Mouse (Mus musculus): Measurements from ENCODE around the gene Dab1.

Gene Dab1

DNA sequence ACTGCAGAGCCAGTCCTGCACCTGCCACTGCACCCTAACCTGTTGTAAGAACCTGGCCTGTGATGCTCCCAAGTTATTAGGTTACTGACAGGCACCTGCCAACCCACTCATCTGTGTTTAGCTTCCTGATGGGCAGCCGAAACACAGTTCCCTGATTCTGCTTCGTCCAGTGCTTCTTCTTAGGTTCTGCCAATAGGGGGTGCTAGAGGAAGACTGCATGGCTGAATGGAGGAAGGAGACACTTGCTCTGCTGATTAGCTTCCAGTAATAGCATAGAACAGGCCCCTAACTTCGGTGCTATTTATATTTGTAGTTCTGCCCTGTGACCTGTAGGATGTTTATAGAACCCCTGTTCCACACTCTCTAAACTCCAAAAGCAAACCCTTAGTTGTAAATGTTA, 83.0 kb downstream of the Dab1 start:
- DNase-seq: no peak

DNA sequence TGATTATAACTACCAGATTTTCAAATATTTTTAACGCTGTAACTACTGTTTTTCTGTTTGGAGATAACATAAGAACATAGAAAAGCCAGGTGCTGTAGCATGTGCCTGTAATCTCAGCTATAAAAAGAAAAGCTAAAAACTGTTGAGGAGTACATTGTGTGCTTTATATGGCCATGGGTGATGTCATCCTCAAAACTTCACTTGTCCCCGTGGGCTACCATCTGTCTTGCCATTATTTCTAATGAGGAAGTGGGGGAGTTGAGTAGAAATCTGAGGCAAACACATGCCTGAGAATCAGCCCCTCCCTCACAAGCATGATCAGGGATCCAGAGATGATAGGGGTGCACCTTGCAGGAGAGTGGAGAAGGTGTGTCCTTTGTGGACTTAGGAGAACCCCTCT, 85.3 kb downstream of the Dab1 start:
- peak; percentile 19 for DNase-seq

DNA sequence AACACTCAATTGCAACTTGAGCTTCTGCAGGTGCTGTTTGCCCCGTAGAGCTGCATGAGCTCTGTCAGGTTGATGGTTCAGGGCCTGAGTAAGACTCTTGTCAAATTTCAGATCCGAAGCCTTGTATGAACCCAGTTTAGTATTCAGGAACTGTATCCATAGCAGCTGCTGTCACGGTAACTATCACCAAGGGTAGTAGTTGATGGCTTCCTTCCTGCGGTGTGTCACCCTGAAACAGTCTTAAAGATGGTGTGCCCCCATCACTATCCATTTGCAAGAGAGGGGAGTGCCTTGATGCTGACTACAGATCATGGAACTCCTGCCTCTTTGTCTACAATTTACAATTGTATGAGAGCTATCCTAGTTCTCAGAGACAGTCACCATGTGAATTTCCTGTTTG, 87.3 kb downstream of the Dab1 start:
- no peak for DNase-seq

DNA sequence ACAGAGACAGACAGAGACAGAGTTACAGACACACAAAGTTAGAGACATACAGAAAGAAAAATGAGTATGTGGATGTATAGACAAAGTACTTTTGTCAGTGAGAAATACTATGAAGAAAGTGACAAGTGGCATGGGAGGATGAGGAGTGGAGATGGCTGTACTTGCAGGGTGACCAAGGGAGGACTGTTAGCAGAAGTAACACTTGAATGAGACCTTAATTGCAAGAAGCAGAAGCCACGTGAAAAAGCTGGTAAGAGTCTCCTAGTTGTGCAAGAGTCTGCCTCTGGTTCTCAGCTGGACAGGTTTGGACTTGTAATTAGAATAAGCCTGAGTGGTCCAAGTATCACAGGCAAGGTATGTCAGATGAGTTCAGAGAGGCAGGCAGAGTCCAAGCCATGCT, 88.0 kb downstream of the Dab1 start:
- no peak for DNase-seq

DNA sequence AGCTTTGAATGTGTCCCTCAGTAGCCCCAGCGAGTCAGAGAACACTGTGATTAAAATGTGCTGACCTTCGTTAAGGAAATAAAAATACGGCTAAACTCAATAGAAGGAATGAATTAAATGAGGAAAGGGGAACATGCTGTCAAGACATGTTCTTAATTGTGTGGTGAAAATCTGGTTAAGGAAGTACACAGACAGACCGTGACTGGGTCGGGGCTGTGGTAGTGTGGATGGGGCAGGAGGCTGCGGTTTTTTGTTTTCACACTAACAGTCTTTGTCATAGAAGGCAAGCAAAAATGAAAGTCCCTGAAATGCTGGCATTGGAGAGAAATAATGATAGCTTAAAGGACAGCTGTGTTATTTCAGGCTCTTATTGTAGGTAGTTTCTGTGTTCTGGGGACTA, 92.2 kb downstream of the Dab1 start:
- DNase-seq: no peak

DNA sequence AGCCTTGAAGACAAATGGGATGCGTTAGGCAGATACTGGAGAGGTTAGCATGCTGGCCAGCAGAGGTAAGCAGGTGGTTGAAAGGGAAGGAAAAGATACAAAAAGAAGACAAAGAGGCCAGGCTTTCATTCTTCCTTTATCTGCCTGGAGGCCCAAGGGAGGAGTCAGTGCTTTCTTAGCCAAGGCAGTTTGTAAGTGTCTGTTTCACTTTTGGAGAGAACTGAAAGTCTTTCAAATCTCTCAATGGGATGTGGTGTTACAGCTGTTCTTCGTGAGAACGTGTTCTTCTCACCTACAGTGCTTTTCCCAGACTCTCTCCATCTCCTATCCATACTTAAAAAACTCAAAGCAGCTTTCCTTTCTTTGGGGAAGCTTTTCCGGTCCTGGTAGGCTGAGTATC, 94.8 kb downstream of the Dab1 start:
- DNase-seq: no peak

DNA sequence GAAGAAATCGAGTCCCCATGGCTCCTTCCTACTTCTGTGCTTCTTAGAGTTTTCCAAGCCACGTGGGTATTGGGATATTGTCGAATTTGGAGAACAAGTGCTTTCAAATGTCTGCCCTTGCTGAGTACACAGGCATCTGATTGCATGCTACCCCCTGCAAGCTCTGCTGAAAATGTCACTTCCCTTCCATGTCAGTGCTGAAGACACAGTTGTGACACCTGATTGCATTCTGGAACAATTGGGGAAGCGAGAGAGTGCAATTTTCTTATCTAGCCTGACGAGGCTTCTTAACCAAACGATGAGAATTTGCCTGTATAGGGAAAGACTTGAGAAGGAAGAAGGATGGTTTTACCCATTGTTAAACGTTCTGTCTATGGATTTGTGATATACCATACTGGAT, 95.8 kb downstream of the Dab1 start:
- no peak for DNase-seq

DNA sequence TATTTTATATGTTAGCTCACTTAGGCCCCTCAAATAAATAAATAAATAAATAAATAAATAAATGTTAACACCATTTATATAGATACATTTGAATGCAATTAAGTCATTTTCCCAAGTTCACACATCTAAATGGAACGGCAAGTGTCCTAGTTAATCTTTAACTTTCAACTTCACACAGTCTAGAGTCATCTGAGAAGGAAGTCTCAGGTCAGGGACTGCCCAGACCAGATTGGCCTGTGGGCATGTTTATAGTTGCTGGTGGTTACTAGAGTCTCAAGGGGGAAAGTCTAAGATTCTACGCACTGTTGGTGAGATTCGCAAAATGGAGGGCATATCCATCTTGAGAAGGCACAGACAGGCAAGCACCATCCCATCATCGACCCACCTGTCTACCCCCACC, 96.4 kb downstream of the Dab1 start:
- no peak for DNase-seq

DNA sequence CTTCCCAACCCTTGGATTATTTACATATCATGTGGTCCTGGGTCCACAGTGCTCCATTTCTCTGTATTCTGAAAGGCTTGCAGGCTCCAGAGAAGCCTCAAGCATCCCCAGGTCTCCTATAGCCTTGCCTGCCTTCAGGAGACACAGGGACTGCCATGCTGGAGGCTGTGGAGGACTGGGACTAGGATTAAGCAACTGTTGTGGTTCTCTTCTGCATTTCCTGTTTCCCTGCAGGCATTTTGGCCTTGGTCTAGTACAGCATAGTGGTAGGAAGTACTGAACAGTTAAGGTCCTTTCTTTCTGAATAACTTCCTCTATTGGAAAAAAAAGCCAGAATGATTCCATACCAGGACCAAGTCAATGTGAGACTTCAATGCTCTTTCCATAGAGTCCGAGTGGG, 103.6 kb downstream of the Dab1 start:
- DNase-seq: no peak

DNA sequence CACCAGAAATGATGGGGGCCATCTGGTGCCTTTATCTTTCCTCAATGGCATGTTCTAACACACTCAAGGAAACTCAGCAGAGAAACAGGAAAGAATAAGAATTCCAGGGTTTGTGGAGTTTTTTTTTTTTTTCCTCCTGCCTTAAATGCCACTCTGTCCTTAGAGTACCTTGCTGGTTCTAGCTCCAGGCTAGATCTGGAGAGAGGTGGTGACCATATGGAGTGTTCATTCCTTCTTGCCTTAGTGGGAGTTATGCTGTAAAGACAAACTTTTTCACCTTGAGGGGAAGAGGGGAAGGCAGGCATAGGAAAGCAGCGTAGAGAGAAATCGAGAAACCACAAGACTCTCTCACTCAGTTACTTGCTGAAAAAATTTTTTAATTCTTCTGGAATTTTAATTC, 107.3 kb downstream of the Dab1 start:
- no peak for DNase-seq

DNA sequence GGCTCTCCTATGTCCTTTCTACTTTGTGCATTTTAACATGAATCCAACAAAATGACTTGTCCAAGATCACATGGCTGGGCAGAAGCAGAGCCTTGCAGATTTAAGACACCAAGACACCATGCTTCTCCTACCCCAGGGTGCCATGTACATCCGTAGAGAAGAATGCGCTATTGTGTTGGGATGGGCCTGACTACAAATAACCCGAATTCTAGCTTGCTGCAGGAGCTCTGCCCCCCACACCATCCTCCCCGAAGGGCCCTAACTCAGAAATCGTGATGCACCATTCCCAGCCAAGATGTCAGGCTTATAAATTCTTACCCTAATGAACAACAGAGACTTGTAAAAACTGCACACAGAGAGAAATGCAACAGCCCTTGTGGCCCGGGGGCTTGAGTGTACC, 118.0 kb downstream of the Dab1 start:
- DNase-seq: no peak

DNA sequence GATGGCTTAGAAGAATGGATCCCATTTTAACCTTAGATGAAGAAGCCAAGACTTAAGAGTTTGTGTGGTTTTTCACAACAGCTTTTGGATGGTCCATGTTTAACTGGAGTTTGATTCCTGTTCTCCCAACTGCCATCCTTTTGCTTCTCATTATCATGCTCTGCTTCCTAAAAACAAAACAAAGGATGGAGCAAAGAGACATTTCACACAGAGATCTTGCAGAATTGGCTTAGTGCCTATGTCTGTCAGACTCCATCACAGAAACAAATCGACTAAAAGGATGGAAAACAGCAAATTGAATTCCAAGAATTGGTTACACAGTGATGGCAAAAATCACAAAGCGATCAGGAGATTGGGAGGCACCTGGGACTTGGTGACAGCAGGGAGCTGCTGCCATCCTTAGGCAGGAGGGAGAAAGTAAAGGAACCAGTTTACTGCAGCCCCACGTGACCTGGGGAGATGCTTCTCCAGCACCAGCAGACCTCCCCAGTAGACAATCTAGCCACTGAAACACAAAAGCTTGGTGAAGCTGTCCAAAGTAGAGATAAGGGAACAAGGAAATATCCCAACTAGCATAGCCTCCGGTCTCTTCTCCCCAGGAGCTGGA, 132.2 kb downstream of the Dab1 start:
- DNase-seq: no peak

DNA sequence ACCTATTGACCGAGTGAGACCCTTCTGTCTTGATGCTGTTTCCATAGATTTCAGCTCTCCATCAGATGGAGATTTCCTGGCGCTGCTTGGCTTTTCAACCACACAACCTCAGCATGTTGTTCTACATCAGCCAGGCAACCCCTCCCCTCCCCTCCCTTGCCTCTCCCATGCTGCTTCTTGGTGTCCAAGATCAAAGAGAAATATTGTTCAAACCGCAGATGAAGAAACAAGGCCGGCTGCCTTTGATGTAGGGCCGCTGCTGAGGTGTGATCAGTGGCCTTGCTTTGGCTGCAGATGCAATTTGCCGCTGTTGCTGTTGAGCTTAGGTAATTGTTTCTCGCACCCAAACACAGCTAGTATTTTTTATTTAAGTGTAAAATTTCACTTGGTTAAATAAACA, 135.4 kb downstream of the Dab1 start:
- DNase-seq: no peak

DNA sequence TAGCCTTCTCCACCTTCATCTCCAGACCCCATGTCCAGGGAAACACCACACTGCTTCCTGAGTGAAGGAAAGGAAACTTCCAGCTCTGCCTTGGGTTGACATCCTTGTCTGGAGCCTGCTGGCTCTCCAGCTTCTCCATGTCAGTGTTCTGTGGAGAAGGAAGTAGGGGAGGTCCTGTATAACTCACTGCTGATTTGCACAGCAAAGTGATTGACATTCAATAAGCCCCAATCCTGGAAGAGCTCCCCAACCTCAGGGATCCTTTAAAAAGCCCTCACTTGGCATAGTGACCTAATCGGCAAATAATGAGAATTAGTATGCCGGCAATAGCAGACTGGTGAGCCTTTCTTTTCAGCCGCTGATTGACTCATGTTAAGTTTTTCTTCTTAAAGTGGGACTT, 138.1 kb downstream of the Dab1 start:
- DNase-seq: no peak

DNA sequence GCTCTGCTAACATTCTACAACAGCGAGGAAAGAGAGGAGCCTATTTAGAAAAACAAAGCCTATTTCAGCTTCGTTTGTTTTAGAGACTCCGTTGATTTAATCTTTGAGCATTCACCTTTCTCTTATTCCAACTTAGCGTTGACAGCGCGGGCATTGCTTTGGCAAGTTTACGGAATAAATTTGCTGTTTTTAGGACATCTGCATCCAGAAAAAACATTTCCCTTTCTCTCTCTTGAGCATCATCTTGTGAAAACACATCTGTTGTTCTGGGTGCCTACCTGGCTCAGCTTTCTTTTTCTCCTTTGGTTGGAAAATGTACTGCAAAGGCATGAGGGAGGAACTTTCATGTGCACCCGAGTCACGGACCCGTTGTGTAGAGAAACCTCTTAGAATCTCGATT, 143.3 kb downstream of the Dab1 start:
- DNase-seq: peak; percentile 25

DNA sequence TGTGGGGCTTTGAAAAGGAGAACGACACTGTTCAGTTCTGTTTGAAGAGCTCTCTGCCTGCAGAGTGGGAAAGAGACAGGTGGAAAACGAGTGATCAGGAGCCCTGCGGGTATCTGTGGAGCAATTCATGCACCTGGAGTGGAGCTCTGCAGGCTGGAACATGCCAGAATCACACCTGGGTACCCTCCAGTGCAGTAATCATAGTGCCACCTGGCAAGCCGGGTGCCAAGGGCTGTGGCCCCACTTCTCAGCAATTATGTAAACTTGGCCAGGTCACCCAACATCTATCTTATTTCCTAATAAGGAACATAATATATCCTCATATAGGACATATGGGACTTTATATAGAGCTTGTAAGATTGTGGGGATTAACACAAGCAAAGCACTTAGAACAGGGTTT, 156.6 kb downstream of the Dab1 start:
- no peak for DNase-seq

DNA sequence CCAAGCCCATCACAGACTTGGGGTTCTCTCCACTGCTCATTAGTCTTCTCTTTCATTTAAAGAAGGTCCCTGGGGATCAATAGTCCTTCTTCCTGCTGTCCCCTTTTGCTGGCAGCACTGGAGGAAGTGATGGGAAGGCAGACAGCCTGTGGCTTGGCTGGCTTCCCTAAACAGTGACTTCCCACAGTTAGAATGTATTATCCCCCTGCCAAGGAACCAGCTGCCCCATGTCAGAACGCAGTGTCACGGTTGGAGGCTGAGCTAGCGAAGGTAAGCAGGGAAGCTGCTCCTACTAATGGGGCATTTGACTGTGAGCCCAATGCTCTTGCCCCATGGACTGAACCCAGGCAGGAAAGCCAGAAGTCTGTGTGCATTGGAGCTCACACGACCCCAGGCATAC, 162.2 kb downstream of the Dab1 start:
- DNase-seq: no peak

DNA sequence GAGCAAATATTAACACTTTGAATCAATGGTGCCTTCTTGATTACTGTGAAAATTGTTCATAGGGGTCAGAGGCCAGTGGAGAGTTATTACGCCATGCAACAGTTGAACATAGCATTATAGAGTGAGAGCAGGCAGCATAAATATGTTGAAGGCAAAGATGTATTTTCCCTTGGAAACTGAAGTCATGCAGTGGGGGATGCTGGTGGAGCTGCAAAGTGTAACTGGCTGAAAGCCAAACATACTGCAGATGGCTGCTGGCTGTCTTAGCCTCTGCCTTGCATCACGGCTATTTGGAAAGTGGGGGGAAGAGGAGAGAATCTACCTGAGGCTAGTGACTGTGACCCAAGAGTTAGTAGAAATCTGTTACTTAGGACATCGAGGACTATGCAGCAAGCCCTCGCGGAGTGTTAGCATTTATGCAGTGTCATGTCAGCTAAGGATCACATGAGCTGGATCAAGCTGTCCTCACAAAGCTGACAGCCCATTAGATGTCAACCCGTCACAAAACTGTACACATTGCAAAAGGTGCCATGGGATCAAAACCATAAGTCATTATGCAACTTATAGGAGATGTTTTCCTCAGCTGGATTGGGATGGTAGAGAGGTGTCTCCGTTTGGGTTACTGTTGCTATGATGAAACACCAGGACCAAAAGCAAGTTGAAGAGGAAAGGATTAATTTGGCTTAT, 164.5 kb downstream of the Dab1 start:
- peak; percentile 33 for DNase-seq

DNA sequence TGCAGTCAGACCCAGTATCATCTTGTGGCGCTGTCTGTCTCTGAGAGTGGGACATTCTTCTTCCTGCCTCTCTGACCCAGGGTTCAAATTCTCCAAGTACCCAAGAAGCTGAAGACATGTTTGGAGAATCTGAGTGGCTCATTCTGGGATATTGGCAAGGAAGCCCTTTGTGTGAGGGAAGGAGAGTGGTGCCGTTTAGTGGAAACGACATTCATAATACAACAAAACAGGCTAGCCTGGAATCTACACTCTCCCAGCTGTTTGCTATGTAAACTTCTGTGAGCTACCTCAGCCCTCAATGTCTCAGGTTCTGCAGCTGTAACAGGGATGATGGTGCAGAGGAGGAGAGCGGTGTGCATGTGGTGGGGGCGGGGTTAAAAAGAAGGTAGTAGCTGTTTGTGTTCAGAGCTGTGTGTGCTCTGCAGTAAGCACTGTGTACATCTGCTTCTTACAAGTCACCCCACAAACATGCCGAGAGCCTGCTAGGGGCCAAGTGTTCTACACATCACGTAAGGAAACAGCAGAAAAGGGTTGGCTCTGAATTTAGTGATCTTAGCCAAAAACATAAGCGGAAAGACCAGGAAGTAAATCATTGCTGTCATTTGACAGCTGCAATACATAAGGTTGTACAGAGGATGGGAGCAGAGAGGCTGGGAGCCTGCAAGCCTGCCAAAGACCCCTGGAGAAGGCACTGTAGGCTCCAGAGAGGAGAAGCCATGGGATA, 174.6 kb downstream of the Dab1 start:
- DNase-seq: peak; percentile 25

DNA sequence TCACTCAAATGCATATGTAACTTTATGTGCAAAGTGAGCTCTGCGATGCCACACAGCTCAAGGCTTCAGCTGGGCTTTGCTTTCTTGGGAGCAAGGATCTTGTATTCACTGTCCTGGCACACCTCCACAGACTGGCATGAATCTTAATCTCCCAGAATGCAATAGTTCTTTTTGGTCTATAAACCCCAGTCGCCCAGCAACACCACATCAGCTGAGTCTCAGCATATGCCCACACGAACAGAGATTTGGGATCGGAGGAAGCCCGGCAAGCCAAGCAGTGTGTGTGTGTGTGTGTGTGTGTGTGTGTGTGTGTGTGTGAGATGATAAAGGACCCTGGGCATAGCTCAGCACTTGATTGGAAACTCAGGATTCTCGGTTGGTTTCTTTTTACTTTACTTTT, 177.3 kb downstream of the Dab1 start:
- DNase-seq: peak; percentile 23

DNA sequence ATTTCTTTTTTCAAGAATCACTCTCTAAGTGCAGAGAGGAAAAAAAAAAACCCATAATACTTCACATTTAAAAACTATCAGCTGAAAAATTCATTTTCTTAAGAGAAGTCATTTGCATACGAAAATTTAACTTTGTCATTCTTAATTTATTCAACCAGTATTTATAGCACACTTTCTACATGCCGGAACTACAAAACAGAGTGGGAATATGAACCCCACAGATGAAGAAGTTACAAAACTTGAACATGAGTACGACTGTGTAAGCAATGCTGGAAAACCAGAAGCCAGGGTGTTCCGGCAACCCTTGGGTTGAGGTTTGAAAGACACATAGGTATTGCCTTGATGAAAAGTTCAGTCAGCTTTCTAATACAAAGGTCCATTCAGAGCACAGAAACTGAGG, 183.3 kb downstream of the Dab1 start:
- no peak for DNase-seq

DNA sequence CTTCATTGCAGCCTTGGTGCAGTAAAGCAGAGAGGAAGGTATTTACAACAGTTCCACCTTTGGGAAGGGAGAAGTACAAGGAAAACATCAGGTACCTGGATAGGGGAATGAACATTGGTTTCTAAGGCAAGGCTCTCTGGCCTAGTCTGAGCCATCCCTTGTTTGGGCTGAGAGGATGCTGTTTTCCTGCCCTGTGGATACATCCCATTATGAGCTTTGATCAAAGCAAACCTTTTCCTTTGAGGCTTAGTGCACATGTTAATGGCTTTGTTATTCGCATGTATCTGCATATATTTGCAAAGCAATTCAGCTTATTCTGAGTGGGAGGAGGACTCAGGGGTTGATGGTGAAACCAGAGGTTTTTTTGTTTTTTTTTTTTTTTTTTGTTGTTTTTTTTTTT, 185.3 kb downstream of the Dab1 start:
- no peak for DNase-seq

DNA sequence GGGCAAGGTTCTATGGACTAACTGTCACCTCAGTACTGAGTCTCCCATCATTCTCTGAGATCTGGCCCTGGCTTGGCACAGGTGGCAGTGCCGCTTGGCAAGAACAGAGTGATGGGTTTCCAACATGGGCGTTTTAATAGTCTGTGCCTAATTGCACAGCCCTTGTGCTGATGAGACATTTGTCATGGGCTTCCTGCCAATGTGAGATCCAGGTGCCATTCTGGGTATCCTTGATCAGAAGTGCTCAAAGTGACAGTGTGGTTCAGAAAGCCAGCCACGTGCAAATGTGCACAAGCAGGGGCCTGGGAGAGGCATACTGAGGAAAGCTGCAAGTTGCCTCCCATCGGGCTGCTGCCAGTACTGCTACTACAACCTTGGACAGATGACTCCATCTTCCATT, 203.5 kb downstream of the Dab1 start:
- no peak for DNase-seq

DNA sequence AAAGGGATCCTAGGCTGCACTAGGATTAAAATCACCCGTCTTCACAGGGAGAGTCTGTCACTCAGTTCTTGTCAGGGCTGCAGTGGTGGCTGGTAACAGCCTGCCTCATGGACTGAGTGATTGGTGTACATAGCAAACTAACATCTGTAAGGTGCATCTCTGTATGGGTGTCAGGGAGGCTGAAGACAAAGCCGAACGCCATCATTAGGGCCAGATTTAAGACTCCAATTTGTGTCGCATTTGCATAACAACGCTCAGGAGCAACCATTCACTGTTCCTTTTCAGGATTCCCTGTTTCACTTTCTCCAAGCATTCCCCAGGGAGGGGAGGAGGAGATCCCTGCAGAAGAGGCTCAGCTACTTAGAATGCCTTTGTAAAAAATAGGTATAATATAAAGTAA, 219.2 kb downstream of the Dab1 start:
- DNase-seq: no peak

DNA sequence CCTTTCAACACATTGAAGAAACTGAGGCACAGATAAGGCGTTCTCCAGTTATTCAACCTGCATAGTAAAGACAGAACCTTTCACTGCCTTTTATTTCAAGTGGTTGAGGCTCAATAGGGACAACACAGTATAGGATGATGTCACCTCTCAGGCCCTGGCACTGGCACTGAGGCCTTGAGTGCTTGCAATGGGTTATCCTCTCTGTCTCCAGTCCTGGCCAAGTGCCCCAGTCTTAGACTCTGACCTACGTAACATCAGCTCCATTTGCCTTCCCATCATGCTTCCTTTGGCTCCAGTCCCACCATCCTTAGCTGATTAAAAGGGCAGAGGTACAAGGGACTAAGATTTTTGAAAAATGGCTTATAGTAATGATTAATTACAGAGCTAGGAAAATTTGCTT, 220.4 kb downstream of the Dab1 start:
- no peak for DNase-seq
